Mouse (Mus musculus) kidney, adult 2 months (tissue): ENCODE data around the gene Tmcc3. TPM values are rescaled to one million over a fixed set of nuclear protein-coding genes. Genes with fewer than 3 reads are reported as not detected.

ENCODE experiments used
- DNase-seq: peaks from one replicate; pipeline ENCODE4 v3.0.0; 2021
- H3K27ac ChIP-seq: fragments of 200-500 bp; 2 replicates; pipeline ENCODE4 v1.5.1; 2012; ENCODE audit warnings: low read depth, low read length, control low read depth, inconsistent platforms; ENCODE audit not compliant: insufficient read depth
- H3K27me3 ChIP-seq: fragments of 200-500 bp; replicated peaks from 2 replicates; pipeline ENCODE4 v1.6.1; 2012; ENCODE audit warnings: mild to moderate bottlenecking, moderate library complexity, low read length, inconsistent platforms; ENCODE audit not compliant: control insufficient read depth, insufficient read depth
- H3K36me3 ChIP-seq: fragments of 200-500 bp; 2 replicates; pipeline ENCODE4 v1.6.1; 2012; ENCODE audit warnings: mild to moderate bottlenecking, moderate library complexity, low read length, inconsistent platforms; ENCODE audit not compliant: control insufficient read depth, insufficient read depth
- H3K4me1 ChIP-seq: fragments of 200-500 bp; 2 replicates; pipeline ENCODE4 v1.6.1; 2011; ENCODE audit warnings: low read length; ENCODE audit not compliant: control insufficient read depth, insufficient read depth
- H3K4me3 ChIP-seq: fragments of 200-500 bp; 2 replicates; pipeline ENCODE4 v1.5.1; 2011; ENCODE audit warnings: mild to moderate bottlenecking, low read depth, low read length, control low read depth; ENCODE audit not compliant: insufficient read depth
- CTCF ChIP-seq: fragments of 200-500 bp; conservative IDR thresholded peaks from 2 replicates; pipeline ENCODE4 v1.5.1; 2011; ENCODE audit warnings: low read depth, mild to moderate bottlenecking, control low read depth, low read length, moderate library complexity, mixed read lengths; ENCODE audit not compliant: insufficient read depth, insufficient read length
- POLR2A ChIP-seq: fragments of 200-500 bp; IDR thresholded peaks from one replicate; pipeline ENCODE4 v1.6.1; 2011; ENCODE audit warnings: low read depth, low read length, control low read depth
- WGBS: fragments of 180-500 bp; shearing (Covaris S2); methylation state at CpG from one replicate; pipeline ENCODE4 v1.1.7; 2018; 5-methylcytosine and 5-hydroxymethylcytosine counted together
- polyA plus RNA-seq: library from polyadenylated mRNA; depleted of rRNA; stranded (reverse); fragments of >200 nt; gene quantifications from 2 replicates; pipeline ENCODE4 v1.2.3, GENCODE M21; 2012

The Tmcc3 gene
- polyA plus RNA-seq, 1 experiment: 11.2 TPM

- H3K36me3 ChIP-seq: no peaks in the 10 kb centered on the region
- H3K27me3 ChIP-seq: no peaks in the 10 kb centered on the region
- H3K4me1 ChIP-seq: peaks cover 15% of the 10 kb centered on the region
- 71% methylated on average over 8 of the region's 8 CpGs for WGBS
- TF ChIP-seq CTCF: no peak
- TF ChIP-seq POLR2A: no peak
- peak overlapping the region; percentile 22; the same call in 1 of the 2 replicates for H3K27ac ChIP-seq
- DNase-seq: peak; percentile 21
- no peak overlapping the region for H3K4me3 ChIP-seq
Measured at GRCm38 (mm10) chr10:94461871-94462270, 150.1 kb downstream of the Tmcc3 start.

- TF ChIP-seq CTCF (no peak), POLR2A (no peak)
- 17% methylated on average over 15 of the region's 15 CpGs for WGBS
- H3K4me3 ChIP-seq: no peak overlapping the region
- no peaks in the 10 kb centered on the region for H3K27me3 ChIP-seq
- no peaks in the 10 kb centered on the region for H3K36me3 ChIP-seq
- peak; percentile 95 for DNase-seq
- peak overlapping the region; percentile 82 for H3K27ac ChIP-seq
- H3K4me1 ChIP-seq: peaks cover 15% of the 10 kb centered on the region
Measured at GRCm38 (mm10) chr10:94462386-94463064, 150.8 kb downstream of the Tmcc3 start.

GRCm38 (mm10) chr10:94463410-94463809, 151.7 kb downstream of the Tmcc3 start:
- TF ChIP-seq POLR2A (no peak), CTCF (no peak)
- Histone ChIP-seq H3K27me3 (no peaks in the 10 kb centered on the region), H3K27ac (peak overlapping the region; percentile 82; the same call in 1 of the 2 replicates), H3K36me3 (no peaks in the 10 kb centered on the region), H3K4me3 (no peak overlapping the region), H3K4me1 (peaks cover 15% of the 10 kb centered on the region)
- DNase-seq: no peak
- 79% methylated on average over 2 of the region's 2 CpGs for WGBS

- TF ChIP-seq CTCF (no peak), POLR2A (no peak)
- Histone ChIP-seq H3K27ac (no peak overlapping the region), H3K4me3 (no peak overlapping the region), H3K4me1 (peaks cover 15% of the 10 kb centered on the region), H3K36me3 (no peaks in the 10 kb centered on the region), H3K27me3 (no peaks in the 10 kb centered on the region)
- DNase-seq: no peak
- 68% methylated on average over 6 of the region's 6 CpGs for WGBS
Measured at GRCm38 (mm10) chr10:94465646-94466045, 153.9 kb downstream of the Tmcc3 start.

GRCm38 (mm10) chr10:94466313-94466712, 154.6 kb downstream of the Tmcc3 start:
- 60% methylated on average over 7 of the region's 7 CpGs for WGBS
- no peak for TF ChIP-seq POLR2A
- no peak for TF ChIP-seq CTCF
- Histone ChIP-seq H3K4me3 (no peak overlapping the region), H3K27ac (no peak overlapping the region), H3K27me3 (no peaks in the 10 kb centered on the region), H3K4me1 (peaks cover 15% of the 10 kb centered on the region), H3K36me3 (no peaks in the 10 kb centered on the region)
- DNase-seq: peak; percentile 24

- Histone ChIP-seq H3K4me1 (no peaks in the 10 kb centered on the region), H3K4me3 (no peak overlapping the region), H3K36me3 (no peaks in the 10 kb centered on the region), H3K27me3 (no peaks in the 10 kb centered on the region), H3K27ac (no peak overlapping the region)
- TF ChIP-seq CTCF (no peak), POLR2A (no peak)
- DNase-seq: peak; percentile 24
- 44% methylated on average over 8 of the region's 8 CpGs for WGBS
Measured at GRCm38 (mm10) chr10:94471487-94471886, 159.7 kb downstream of the Tmcc3 start.

GRCm38 (mm10) chr10:94473501-94473900, 161.8 kb downstream of the Tmcc3 start:
- Histone ChIP-seq H3K36me3 (no peaks in the 10 kb centered on the region), H3K27me3 (no peaks in the 10 kb centered on the region), H3K4me1 (no peaks in the 10 kb centered on the region), H3K4me3 (no peak overlapping the region), H3K27ac (no peak overlapping the region)
- WGBS: 82% methylated on average over 5 of the region's 5 CpGs
- no peak for DNase-seq
- TF ChIP-seq CTCF (no peak), POLR2A (no peak)

- Histone ChIP-seq H3K27ac (no peak overlapping the region), H3K27me3 (no peaks in the 10 kb centered on the region), H3K4me3 (no peak overlapping the region), H3K36me3 (no peaks in the 10 kb centered on the region), H3K4me1 (no peaks in the 10 kb centered on the region)
- DNase-seq: no peak
- no peak for TF ChIP-seq CTCF
- no peak for TF ChIP-seq POLR2A
- 90% methylated on average over 5 of the region's 5 CpGs for WGBS
Measured at GRCm38 (mm10) chr10:94474185-94474584, 162.4 kb downstream of the Tmcc3 start.
